Comparison of ENCODE assay signal across 8 mouse cellular contexts in genomic region chr2:17729770-17730647, GRCm38 (mm10). TPM values are rescaled to one million over a fixed set of nuclear protein-coding genes. Genes with fewer than 3 reads are reported as not detected.
DNase-seq lines count a peak whose midpoint lies in the region; ATAC-seq lines count a peak whose summit lies in the region.

No protein-coding gene starts in this region.

- H3K4me3 ChIP-seq in liver, embryonic 11.5 days (ENCODE audit: low read depth, low read length), result peak overlapping the region; percentile 55
- peak overlapping the region; percentile 63 for H3K4me3 ChIP-seq in lung, embryonic 15.5 days

- no peak overlapping the region for H3K9ac ChIP-seq in liver, embryonic 11.5 days (ENCODE audit: low read depth, low read length)
- H3K9ac ChIP-seq in lung, embryonic 15.5 days, result peak overlapping the region; percentile 55

- no peaks in the 10 kb centered on the region for H3K36me3 ChIP-seq in liver, embryonic 11.5 days (ENCODE audit: control insufficient read depth, insufficient read depth, low read length)
- no peaks in the 10 kb centered on the region for H3K36me3 ChIP-seq in lung, embryonic 15.5 days

- H3K9me3 ChIP-seq in liver, embryonic 11.5 days (ENCODE audit: control insufficient read depth, low read length), result no peaks in the 10 kb centered on the region
- no peaks in the 10 kb centered on the region for H3K9me3 ChIP-seq in lung, embryonic 15.5 days

- peak overlapping the region; percentile 90 for H3K4me2 ChIP-seq in liver, embryonic 11.5 days
- peak overlapping the region; percentile 98 for H3K4me2 ChIP-seq in lung, embryonic 15.5 days

- peaks cover 45% of the 10 kb centered on the region for H3K27me3 ChIP-seq in liver, embryonic 11.5 days (replicated peaks; ENCODE audit: control insufficient read depth, insufficient read depth, low read length)
- H3K27me3 ChIP-seq in lung, embryonic 15.5 days, result peaks cover 5% of the 10 kb centered on the region; the same call in 1 of the 2 replicates

- WGBS in liver, embryonic 11.5 days, result 8% methylated on average over 24 of the region's 25 CpGs
- 3% methylated on average over 24 of the region's 25 CpGs for WGBS in lung, embryonic 15.5 days

- peaks cover 3% of the 10 kb centered on the region for H3K4me1 ChIP-seq in liver, embryonic 11.5 days (replicated peaks; ENCODE audit: control insufficient read depth, insufficient read depth, low read length)
- peaks cover 22% of the 10 kb centered on the region for H3K4me1 ChIP-seq in lung, embryonic 15.5 days

- H3K27ac ChIP-seq in liver, embryonic 11.5 days (ENCODE audit: low read depth, low read length), result no peak overlapping the region
- peak overlapping the region; percentile 67 for H3K27ac ChIP-seq in lung, embryonic 15.5 days

- no peak for ATAC-seq in liver, embryonic 11.5 days (replicated peaks; ENCODE audit: low FRiP score)
- ATAC-seq in frontal cortex, adult (ENCODE audit: low TSS enrichment), result peak; percentile 74
- peak; percentile 64 for ATAC-seq in lung, embryonic 15.5 days (ENCODE audit: borderline replicate concordance, extremely low read depth, low FRiP score, low TSS enrichment)

- DNase-seq in liver, embryonic 11.5 days (ENCODE audit: low spot score), result no peak
- DNase-seq in liver, result no peak
- peak; percentile 14 for DNase-seq in cerebellum, adult 8-10 months
- DNase-seq in layer of hippocampus, adult 18-20 months (ENCODE audit: low spot score in 2 of 2), result peak; percentile 50 to 69
- DNase-seq in right cerebral cortex, adult 18-20 months, result peak; percentile 70
- no peak for DNase-seq in spleen, adult 12 weeks (ENCODE audit: low spot score)

RNA-seq across cellular contexts. Expression of gene Nebl, which starts 1.3 kb away (rescaled TPM):
- 1.7 and 3.1 TPM in 2 replicates for polyA plus RNA-seq in liver, embryonic 11.5 days (2014; fragmentation: Nextera tagmentation; extraction: Ambion mirVana)
- total RNA-seq in layer of hippocampus, adult 18-20 months (2021), result 100 to 1,000 TPM; 129 to 143 TPM
- 38.1 and 44.9 TPM in 2 replicates for polyA plus RNA-seq in lung, embryonic 15.5 days (2015; fragmentation: Nextera tagmentation; extraction: Ambion mirVana)

Comparison
In these comparisons a context has a peak if more than half of its experiments do, and no peak if none do; other contexts are left out.
1. DNase-seq: peak in cerebellum, adult 8-10 months (single experiment), layer of hippocampus, adult 18-20 months (2 of 2) and right cerebral cortex, adult 18-20 months (single experiment); none in liver, embryonic 11.5 days (single experiment), liver (single experiment) and spleen, adult 12 weeks (single experiment).